Mouse (Mus musculus): ENCODE data around the gene Tmem230.

DNA sequence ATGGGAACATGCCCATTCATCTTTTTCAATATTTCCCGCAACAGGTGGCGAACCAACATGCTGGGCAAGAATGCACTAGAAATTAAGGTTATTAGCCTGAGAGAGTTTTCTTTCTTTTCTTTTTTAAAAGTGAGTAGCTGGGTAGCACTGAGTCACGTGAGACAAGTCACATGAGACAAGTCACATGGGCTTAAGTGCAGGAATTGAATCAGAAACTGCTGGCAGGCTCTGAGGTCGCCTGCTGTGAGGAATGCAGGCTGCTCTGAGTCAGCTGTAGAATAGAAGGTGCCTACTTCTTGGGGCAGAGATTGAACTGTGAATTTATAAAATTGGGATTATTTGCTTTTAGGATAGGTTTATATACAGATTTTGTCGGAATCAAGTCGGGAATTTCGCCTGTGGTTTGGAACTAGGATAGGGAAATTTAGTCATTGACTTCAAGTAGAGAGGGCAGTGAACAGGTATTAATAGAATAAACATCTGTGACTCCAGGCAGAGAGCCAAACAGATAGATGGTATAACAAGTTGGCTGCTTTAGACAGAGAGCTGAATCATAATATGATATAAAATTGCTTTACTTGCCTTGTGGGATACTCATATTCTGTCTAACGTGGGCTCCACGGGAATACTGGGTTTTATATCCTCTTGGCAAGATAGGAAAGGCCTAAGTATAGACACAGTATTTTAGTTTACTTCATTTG lies 38.9 kb upstream of the Tmem230 start:
- no peak for TF ChIP-seq CTCF (IDR thresholded peaks at IDR 0.05; ENCODE audit: borderline replicate concordance, insufficient read depth, low read depth, low read length)
- no peak for TF ChIP-seq POLR2A (IDR thresholded peaks at IDR 0.05; ENCODE audit: borderline replicate concordance, insufficient read depth, low read length)

Measured in cerebellum, adult 2 months (tissue).